Mouse (Mus musculus) adipose tissue, adult 10 weeks (tissue): ENCODE measurements around the gene Vmn1r42. TPM values are rescaled to one million over a fixed set of nuclear protein-coding genes. Genes with fewer than 3 reads are reported as not detected.

Source experiments
- polyA plus RNA-seq: library from polyadenylated mRNA; stranded (reverse); fragments of 350-450 nt; fragmentation: Illumina TruSeq; extraction: RNeasy Lipid Tissue Mini Kit (QIAGEN cat#74804); gene quantifications from one replicate; pipeline ENCODE4 v1.2.3, GENCODE M21; 2014; ENCODE audit warnings: low read depth, low replicate concordance

Vmn1r42 gene
- not detected for polyA plus RNA-seq

GRCm38 (mm10) chr6:89876313-89876712, at the start of gene Vmn1r42, which contains the start of gene Vmn1r43:
Gene Vmn1r42, minus strand, starts transcription at chr6:89876413.
Gene Vmn1r43, minus strand, starts transcription at chr6:89876413.

DNA sequence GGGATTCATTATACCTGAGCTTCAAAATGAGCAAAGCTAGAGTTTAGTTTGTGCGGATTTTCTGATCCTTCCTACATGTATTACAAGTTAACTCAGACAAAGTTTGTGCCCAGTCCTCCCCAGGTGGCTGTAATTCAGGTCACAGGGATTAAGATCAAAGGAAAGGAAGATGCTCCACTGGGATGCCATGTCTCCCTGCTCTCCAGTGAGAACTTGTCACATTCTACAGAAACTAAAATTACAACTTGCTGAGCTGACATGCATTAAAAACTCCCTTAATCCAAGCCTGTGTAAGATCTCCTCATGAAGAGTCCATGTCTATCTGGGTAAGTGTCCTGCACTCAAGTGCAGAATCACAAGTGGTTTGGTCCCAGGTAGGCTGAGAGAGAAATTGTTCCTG, 7.1 kb upstream of the Vmn1r42 start, which contains the start of gene Vmn1r44:
Vmn1r44 (plus strand) TSS at position 301 of the 400 bp plus-strand sequence.

Other genes starting within 250 kb of the Vmn1r42 start
- gene Txnrd3, start 232.4 kb downstream of the Vmn1r42 start, polyA plus RNA-seq, result 19.2 TPM
- gene Vmn1r40, start 168.9 kb downstream of the Vmn1r42 start, polyA plus RNA-seq, result not detected
- not detected for gene Vmn1r41, start 135.6 kb downstream of the Vmn1r42 start, polyA plus RNA-seq
- gene Vmn1r43, start within 50 bp of the Vmn1r42 start, polyA plus RNA-seq, result 0.19 TPM
- not detected for gene Vmn1r44, start 7.2 kb upstream of the Vmn1r42 start, polyA plus RNA-seq
- not detected for gene Vmn1r45, start 64.2 kb upstream of the Vmn1r42 start, polyA plus RNA-seq
- gene Vmn1r46, start 92.9 kb upstream of the Vmn1r42 start, polyA plus RNA-seq, result not detected
- not detected for gene Vmn1r47, start 139.7 kb upstream of the Vmn1r42 start, polyA plus RNA-seq
- not detected for gene Vmn1r48, start 160.4 kb upstream of the Vmn1r42 start, polyA plus RNA-seq
- gene Vmn1r49, start 202.1 kb upstream of the Vmn1r42 start, polyA plus RNA-seq, result not detected
- gene Vmn1r50, start 225.0 kb upstream of the Vmn1r42 start, polyA plus RNA-seq, result not detected
- gene Vmn1r51, start 246.2 kb upstream of the Vmn1r42 start, polyA plus RNA-seq, result not detected